Mouse (Mus musculus) granulocyte monocyte progenitor cell, adult 5-6 weeks (primary cell): ENCODE measurements around the gene Mecr. TPM values are rescaled to one million over a fixed set of nuclear protein-coding genes. Genes with fewer than 3 reads are reported as not detected.
"Not testable (repeated sequence)": the region's sequence is repeated elsewhere in the genome, so short reads cannot be mapped to it uniquely, and the experiment has no call there.

ENCODE experiments used
- ATAC-seq: replicated peaks from 2 replicates; pipeline ENCODE4 v1.8.0; 2016; ENCODE audit warnings: mild to moderate bottlenecking, moderate TSS enrichment, inconsistent platforms; ENCODE audit not compliant: poor library complexity, severe bottlenecking
- total RNA-seq, 2 experiments: library from RNA; stranded (forward) in 1 of 2; stranded (reverse) in 1 of 2; fragments of 200-712, 200-1000 nt in 1 of 2; fragments of >200 nt in 1 of 2; fragmentation: Nextera tagmentation in 1 of 2; gene quantifications; 2 replicates each; pipeline ENCODE4 v1.2.3; 2014 to 2017

The Mecr gene
- total RNA-seq (2014; fragmentation: Nextera tagmentation) (40.0 and 68.6 TPM in 2 replicates), total RNA-seq (2017) (28.4 and 36.2 TPM in 2 replicates)

GRCm38 (mm10) chr4:131843290-131843743, at the start of gene Mecr:
Gene Mecr, plus strand, starts transcription at chr4:131843470.
- peak; percentile 96 for ATAC-seq

GRCm38 (mm10) chr4:131796312-131797080, 46.8 kb upstream of the Mecr start:
- ATAC-seq, result no peak

- no peak for ATAC-seq
These were observed 45.8 kb upstream of the Mecr start for GRCm38 (mm10) chr4:131797483-131797882.

DNA sequence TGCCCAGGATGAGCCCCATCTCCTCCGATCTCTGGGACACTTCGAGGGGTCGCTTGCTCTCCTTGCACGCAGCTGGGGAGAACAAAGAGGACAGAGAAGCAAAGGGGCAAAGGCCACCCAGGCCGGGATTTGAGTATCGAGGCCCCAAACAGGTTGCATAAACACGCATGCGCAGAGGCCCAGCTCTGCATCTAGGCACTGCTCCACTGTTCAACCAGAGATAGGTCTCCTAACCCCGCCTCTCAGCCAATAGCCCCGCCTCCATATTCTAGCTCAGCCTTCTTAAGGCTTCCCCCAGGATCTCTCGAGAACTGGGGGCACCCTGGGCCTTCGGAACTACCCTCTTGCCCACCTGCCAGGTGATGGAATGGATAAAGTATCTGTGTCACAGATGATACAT, 45.4 kb upstream of the Mecr start:
- ATAC-seq, result no peak

- ATAC-seq, result no peak
These were observed 44.3 kb upstream of the Mecr start for GRCm38 (mm10) chr4:131798968-131799367.

DNA sequence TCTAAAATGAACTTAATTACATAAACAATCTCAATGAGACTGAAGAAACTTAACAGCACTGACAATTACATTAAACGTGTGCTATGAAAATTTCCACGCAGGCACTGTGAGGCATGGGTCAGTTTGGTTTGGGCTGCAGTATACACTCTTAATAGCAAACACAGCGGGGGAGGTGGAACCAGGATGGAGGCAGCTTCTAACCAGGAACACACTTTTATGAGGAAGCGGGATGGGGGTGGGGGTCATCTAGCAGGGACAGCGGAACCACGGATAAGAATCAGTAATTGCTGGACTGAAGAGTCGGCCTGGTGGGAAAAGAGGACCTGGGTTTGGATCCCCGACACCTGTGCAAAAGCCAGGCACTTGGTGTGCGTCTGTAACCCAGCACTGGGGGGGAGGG, 39.4 kb upstream of the Mecr start:
- ATAC-seq, result no peak

GRCm38 (mm10) chr4:131804732-131805131, 38.5 kb upstream of the Mecr start:
- ATAC-seq, result not testable (repeated sequence)

- ATAC-seq, result no peak
These were observed 38.0 kb upstream of the Mecr start for GRCm38 (mm10) chr4:131805255-131805654.

GRCm38 (mm10) chr4:131812458-131812857, 30.8 kb upstream of the Mecr start:
- ATAC-seq, result no peak

DNA sequence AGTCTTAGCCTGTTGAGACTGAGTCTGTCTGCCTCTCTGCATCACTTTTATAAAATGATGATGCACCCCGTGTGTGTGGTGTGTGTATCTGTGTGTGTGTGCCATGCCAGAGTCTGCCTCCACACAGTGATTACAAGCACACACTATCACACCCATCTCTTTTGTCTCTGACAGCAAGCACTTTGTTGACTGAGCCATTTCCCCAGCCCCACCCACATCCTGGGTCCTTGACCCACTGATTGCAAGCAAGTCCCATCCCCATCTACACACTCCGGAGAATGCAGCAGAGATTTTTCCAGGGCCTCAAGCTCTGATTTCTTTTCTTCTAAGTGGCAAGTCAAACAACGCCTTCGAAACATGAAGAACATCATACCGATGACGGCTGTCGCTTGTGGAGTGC, 29.5 kb upstream of the Mecr start:
- no peak for ATAC-seq

DNA sequence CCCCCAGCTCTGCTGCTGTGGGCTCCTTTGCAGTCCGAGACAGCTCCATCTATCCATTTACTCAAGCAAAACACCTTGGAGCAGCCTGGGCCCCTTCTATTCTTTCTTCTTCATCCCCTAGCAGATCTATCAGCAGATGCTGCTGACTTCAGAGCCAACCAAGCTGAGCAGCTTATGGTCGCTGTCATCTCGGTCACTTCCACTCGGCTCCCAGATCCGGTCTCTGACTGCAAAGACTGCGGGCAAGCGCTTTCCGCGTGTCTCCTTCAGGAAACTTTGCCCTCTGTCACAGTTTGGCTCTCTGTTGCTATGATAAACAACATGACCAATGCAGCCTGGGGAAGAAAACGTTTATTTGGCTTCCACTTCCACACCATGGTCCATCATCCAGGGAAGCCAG, 28.4 kb upstream of the Mecr start:
- no peak for ATAC-seq

DNA sequence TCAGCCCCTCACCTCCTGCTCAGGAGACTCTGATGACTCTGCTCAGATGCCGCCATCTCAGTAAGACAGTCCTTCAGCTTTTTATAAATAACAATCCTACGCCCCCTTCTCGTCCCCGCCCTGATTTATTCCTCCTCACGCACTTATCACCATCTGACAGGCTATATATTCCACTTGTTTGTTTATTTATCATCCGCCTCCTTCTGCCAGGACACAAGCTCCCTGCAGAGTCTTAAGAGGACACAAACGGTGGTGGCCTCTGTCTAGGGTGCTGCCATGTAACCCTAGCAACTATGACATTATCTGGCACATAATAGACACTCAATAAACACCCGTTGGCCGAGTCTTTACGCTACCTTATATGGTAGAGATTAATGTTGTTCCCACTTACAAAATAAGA, 27.5 kb upstream of the Mecr start:
- ATAC-seq, result no peak

- no peak for ATAC-seq
These were observed 24.3 kb upstream of the Mecr start for GRCm38 (mm10) chr4:131818926-131819325.

GRCm38 (mm10) chr4:131821161-131821731, 22.0 kb upstream of the Mecr start:
- no peak for ATAC-seq

GRCm38 (mm10) chr4:131822583-131822982, 20.7 kb upstream of the Mecr start:
- no peak for ATAC-seq

DNA sequence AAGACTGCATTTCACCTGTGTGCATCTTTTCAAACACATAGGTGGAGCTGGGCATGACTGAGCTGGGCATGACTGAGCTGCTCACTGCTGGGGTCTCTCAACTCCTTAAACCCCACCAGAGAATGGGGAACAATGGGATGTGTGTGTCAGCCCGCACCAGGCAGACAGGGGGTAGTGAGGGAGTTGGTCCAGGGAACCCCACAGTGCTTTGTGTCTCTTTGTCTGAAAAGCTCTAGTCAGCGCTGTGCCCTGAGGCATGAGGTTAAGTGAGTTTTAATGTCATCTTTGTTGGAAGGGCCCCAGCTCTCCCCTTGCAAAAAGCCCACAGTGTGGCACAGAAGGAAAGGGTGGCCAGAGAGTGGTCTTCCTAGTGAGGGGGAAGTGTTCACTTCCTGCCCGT, 18.3 kb upstream of the Mecr start:
- ATAC-seq, result no peak

DNA sequence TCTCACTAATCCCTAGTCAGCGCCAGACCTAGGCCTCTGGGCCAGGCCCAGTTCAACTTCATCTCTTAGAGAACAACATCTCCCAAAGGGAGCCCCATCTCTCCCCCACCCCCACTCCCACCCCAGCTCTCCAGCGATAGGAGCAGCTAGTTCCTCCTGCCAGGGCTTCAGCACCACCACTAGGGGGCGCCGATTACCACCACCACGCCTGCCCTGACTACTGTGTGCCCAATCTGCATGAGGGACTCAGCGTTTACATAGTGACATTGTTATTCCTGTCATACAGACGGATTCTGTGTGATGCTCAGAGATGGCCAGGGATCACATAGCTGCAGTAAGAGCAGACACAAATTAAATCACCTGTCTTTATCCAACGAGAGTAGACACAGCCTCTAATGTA, 17.4 kb upstream of the Mecr start:
- peak; percentile 78 for ATAC-seq

GRCm38 (mm10) chr4:131826905-131827304, 16.4 kb upstream of the Mecr start:
- no peak for ATAC-seq

GRCm38 (mm10) chr4:131829123-131829522, 14.1 kb upstream of the Mecr start:
- no peak for ATAC-seq

DNA sequence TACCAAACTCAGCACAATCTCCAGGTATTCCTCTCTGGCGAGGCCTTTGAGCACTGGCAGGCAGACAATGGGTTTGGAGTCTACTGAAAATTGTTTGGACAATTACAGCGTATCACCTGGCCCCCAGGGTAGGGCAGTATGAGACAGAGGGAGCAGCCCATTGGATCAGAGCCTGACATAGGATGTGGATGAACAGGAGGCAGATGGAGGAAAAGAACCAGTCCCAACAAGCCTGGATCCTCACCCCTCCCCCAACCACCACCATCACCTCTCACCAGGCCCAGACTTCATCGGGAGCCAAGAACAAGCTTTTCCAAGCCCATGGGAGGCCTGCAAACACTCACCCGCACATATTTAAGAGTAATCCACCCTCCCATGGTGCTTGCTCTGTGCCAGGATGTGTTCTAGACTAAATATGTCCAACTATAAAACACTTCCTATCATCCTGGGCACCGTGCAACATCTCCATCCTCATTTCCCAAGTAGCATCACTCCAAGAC, 11.7 kb upstream of the Mecr start:
- no peak for ATAC-seq

GRCm38 (mm10) chr4:131832759-131833407, 10.4 kb upstream of the Mecr start:
- ATAC-seq, result no peak
